In the genomic region with DNA sequence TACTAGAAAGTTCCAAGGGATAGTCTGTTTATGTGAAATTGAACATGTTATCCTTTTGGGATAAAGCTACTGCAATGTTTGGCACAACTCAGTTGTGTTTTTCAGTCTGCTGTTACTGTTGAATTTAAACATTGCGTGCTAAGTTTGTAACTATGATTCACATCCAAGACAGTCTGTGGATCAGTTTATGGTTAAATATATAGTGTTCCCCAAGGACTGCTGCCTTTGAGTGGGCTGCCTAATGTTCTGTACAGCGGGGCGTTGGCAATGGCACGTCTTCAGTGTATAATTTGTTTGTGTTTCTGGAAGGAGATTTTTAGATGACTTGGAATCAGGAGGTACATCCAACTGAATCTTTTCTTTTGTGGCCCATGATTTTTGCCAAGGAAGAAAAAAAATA, we compare ENCODE assay signal across 24 mouse cellular contexts. TPM values are rescaled to one million over a fixed set of nuclear protein-coding genes. Genes with fewer than 3 reads are reported as not detected.
DNase-seq lines count a peak whose midpoint lies in the region; ATAC-seq and TF ChIP-seq lines count a peak whose summit lies in the region.
"Had no signal": no experiment of that assay in that cellular context is flagged by ENCODE, and none has a peak within 500 bp of the region (broad histone marks: within the 10 kb centered on the region; RNA-seq: fewer than 3 reads in every experiment).

No protein-coding gene starts in this region.

- no peak overlapping the region for H3K9ac ChIP-seq in embryonic facial prominence, embryonic 14.5 days (ENCODE audit: low read depth, low read length)
- H3K9ac ChIP-seq in midbrain, postnatal 0 days (replicated peaks; ENCODE audit: low read length, poor library complexity, severe bottlenecking): no peak overlapping the region
- H3K9ac ChIP-seq: embryonic facial prominence, embryonic 15.5 days; forebrain, postnatal 0 days; hindbrain, embryonic 12.5 days; hindbrain, embryonic 15.5 days had no signal

- no peaks in the 10 kb centered on the region for H3K27me3 ChIP-seq in embryonic facial prominence, embryonic 14.5 days (replicated peaks; ENCODE audit: control insufficient read depth, insufficient read depth, low read length)
- no peaks in the 10 kb centered on the region for H3K27me3 ChIP-seq in embryonic facial prominence, embryonic 10.5 days (replicated peaks; ENCODE audit: low read depth, poor library complexity, severe bottlenecking)
- H3K27me3 ChIP-seq in midbrain, postnatal 0 days (ENCODE audit: insufficient read depth, low read length): no peaks in the 10 kb centered on the region
- H3K27me3 ChIP-seq: embryonic facial prominence, embryonic 15.5 days; hindbrain, embryonic 12.5 days; hindbrain, embryonic 15.5 days; Patski had no signal

- H3K9me3 ChIP-seq in embryonic facial prominence, embryonic 14.5 days (ENCODE audit: control insufficient read depth, low read length): no peaks in the 10 kb centered on the region
- H3K9me3 ChIP-seq in embryonic facial prominence, embryonic 10.5 days: no peaks in the 10 kb centered on the region
- H3K9me3 ChIP-seq in midbrain, postnatal 0 days (ENCODE audit: low read length): no peaks in the 10 kb centered on the region
- H3K9me3 ChIP-seq: embryonic facial prominence, embryonic 15.5 days; hindbrain, embryonic 12.5 days; hindbrain, embryonic 15.5 days had no signal

- WGBS in embryonic facial prominence, embryonic 14.5 days: 78% methylated on average over 4 of the region's 4 CpGs
- 89% methylated on average over 4 of the region's 4 CpGs for WGBS in embryonic facial prominence, embryonic 10.5 days
- WGBS in midbrain, postnatal 0 days: 91% methylated on average over 4 of the region's 4 CpGs

- H3K4me3 ChIP-seq in embryonic facial prominence, embryonic 14.5 days (ENCODE audit: low read depth, low read length): no peak overlapping the region
- no peak overlapping the region for H3K4me3 ChIP-seq in embryonic facial prominence, embryonic 10.5 days
- H3K4me3 ChIP-seq in midbrain, postnatal 0 days (ENCODE audit: low read depth, low read length): no peak overlapping the region
- H3K4me3 ChIP-seq: embryonic facial prominence, embryonic 15.5 days; hindbrain, embryonic 12.5 days; hindbrain, embryonic 15.5 days had no signal

- no peak overlapping the region for H3K27ac ChIP-seq in embryonic facial prominence, embryonic 14.5 days (replicated peaks; ENCODE audit: low read depth, low read length)
- no peak overlapping the region for H3K27ac ChIP-seq in embryonic facial prominence, embryonic 10.5 days (replicated peaks)
- H3K27ac ChIP-seq in midbrain, postnatal 0 days (ENCODE audit: low read depth, low read length): no peak overlapping the region
- H3K27ac ChIP-seq: embryonic facial prominence, embryonic 15.5 days; hindbrain, embryonic 12.5 days; hindbrain, embryonic 15.5 days had no signal

- H3K4me1 ChIP-seq in embryonic facial prominence, embryonic 14.5 days (ENCODE audit: control insufficient read depth, insufficient read depth, low read length): no peaks in the 10 kb centered on the region
- no peaks in the 10 kb centered on the region for H3K4me1 ChIP-seq in embryonic facial prominence, embryonic 10.5 days
- H3K4me1 ChIP-seq in midbrain, postnatal 0 days (ENCODE audit: insufficient read depth, low read length): no peaks in the 10 kb centered on the region
- H3K4me1 ChIP-seq: embryonic facial prominence, embryonic 15.5 days; hindbrain, embryonic 12.5 days; hindbrain, embryonic 15.5 days had no signal

- no peak overlapping the region for H3K4me2 ChIP-seq in embryonic facial prominence, embryonic 14.5 days (ENCODE audit: low read depth, low read length)
- H3K4me2 ChIP-seq in midbrain, postnatal 0 days (ENCODE audit: low read depth, low read length, poor library complexity, severe bottlenecking): no peak overlapping the region
- H3K4me2 ChIP-seq: embryonic facial prominence, embryonic 15.5 days; heart, embryonic 11.5 days; hindbrain, embryonic 12.5 days; hindbrain, embryonic 15.5 days had no signal

- 0 out of 2 replicates have a peak, but pooled peaks cover 6% of the 10 kb centered on the region for H3K36me3 ChIP-seq in embryonic facial prominence, embryonic 14.5 days (ENCODE audit: control insufficient read depth, insufficient read depth, low read length)
- no peaks in the 10 kb centered on the region; the same call in 1 of the 2 replicates for H3K36me3 ChIP-seq in embryonic facial prominence, embryonic 10.5 days (replicated peaks)
- peaks cover 4% of the 10 kb centered on the region; the same call in 1 of the 2 replicates for H3K36me3 ChIP-seq in midbrain, postnatal 0 days (ENCODE audit: insufficient read depth, low read length)
- H3K36me3 ChIP-seq: embryonic facial prominence, embryonic 15.5 days; hindbrain, embryonic 12.5 days had no signal

- no peak for TF ChIP-seq CTCF in midbrain, postnatal 0 days (IDR thresholded peaks at IDR 0.05)

- DNase-seq in embryonic facial prominence, embryonic 14.5 days (ENCODE audit: low spot score): peak; percentile 52
- DNase-seq in embryonic facial prominence, embryonic 10.5 days (ENCODE audit: low spot score): no peak
- peak; percentile 6 to 43 for DNase-seq in left cerebral cortex, postnatal 25 days (ENCODE audit: low spot score in 2 of 2)
- DNase-seq in left cerebral cortex, adult 8-10 months (ENCODE audit: low spot score in 2 of 2): no peak
- peak; percentile 13 for DNase-seq in right cerebral cortex, adult 18-20 months
- DNase-seq in right cerebral cortex, postnatal 14 days: no peak
- peak; percentile 23 for DNase-seq in telencephalon, adult 2 months (ENCODE audit: low read depth, low spot score)
- DNase-seq in midbrain, postnatal 0 days (ENCODE audit: low spot score): no peak
- DNase-seq: adrenal gland, postnatal 10 days; adrenal gland, postnatal 36 days; cerebellum, adult 11 months; cerebellum, adult 2 months; cerebellum, postnatal 10 days; cerebellum, postnatal 36 days; embryo, embryonic 11 days; forebrain, postnatal 0 days; gastrocnemius, postnatal 10 days; gastrocnemius, postnatal 36 days had no signal

- intact Hi-C loops in left cerebral cortex, postnatal 25 days (cut with DNase I): loop anchor here (1.0 to 10.0 kb wide), 2 partner anchors 139 to 530 kb away; a partner anchor contains a TSS

- no peak for ATAC-seq in embryonic facial prominence, embryonic 14.5 days (ENCODE audit: low read depth)
- no peak for ATAC-seq in midbrain, postnatal 0 days (ENCODE audit: low FRiP score)
- ATAC-seq: forebrain, embryonic 14.5 days; forebrain, postnatal 0 days; Patski had no signal

RNA-seq across cellular contexts. Expression of a gene that starts 36.2 kb away (rescaled TPM):
- polyA plus RNA-seq in embryonic facial prominence, embryonic 14.5 days (2014; fragmentation: Nextera tagmentation; extraction: Ambion mirVana): 89.0 and 90.0 TPM in 2 replicates
- 94.9 and 98.3 TPM in 2 replicates for polyA plus RNA-seq in embryonic facial prominence, embryonic 10.5 days (2016; fragmentation: Nextera tagmentation; extraction: Ambion mirVana)
- total RNA-seq in left cerebral cortex, postnatal 25 days (2021): 100 to 1,000 TPM; 101 to 103 TPM
- total RNA-seq in left cerebral cortex, adult 8-10 months (2022): 100 to 1,000 TPM; 105 to 118 (median 108) TPM
- 53.7 and 67.5 TPM in 2 replicates for total RNA-seq in midbrain, postnatal 0 days (2014; rRNA removed)
- 49.7 and 53.0 TPM in 2 replicates for polyA plus RNA-seq in midbrain, postnatal 0 days (2015; fragmentation: Nextera tagmentation; extraction: Ambion mirVana)

RNA-seq across cellular contexts. Expression of a gene that starts 36.2 kb away (rescaled TPM):
- 35.2 and 42.0 TPM in 2 replicates for polyA plus RNA-seq in embryonic facial prominence, embryonic 14.5 days (2014; fragmentation: Nextera tagmentation; extraction: Ambion mirVana)
- polyA plus RNA-seq in embryonic facial prominence, embryonic 10.5 days (2016; fragmentation: Nextera tagmentation; extraction: Ambion mirVana): 36.7 and 37.3 TPM in 2 replicates
- total RNA-seq in left cerebral cortex, postnatal 25 days (2021): 10 to 100 TPM; 25.7 to 27.2 TPM
- total RNA-seq in left cerebral cortex, adult 8-10 months (2022): 10 to 100 TPM; 29.2 to 34.3 (median 32.6) TPM
- 32.0 and 33.4 TPM in 2 replicates for total RNA-seq in midbrain, postnatal 0 days (2014; rRNA removed)
- 28.7 and 32.4 TPM in 2 replicates for polyA plus RNA-seq in midbrain, postnatal 0 days (2015; fragmentation: Nextera tagmentation; extraction: Ambion mirVana)

Comparison
In these comparisons a context has a peak if more than half of its experiments do, and no peak if none do; other contexts are left out.
1. DNase-seq: peak in embryonic facial prominence, embryonic 14.5 days (single experiment), left cerebral cortex, postnatal 25 days (2 of 2), right cerebral cortex, adult 18-20 months (single experiment) and telencephalon, adult 2 months (single experiment); none in embryonic facial prominence, embryonic 10.5 days (single experiment), left cerebral cortex, adult 8-10 months (0 of 2), right cerebral cortex, postnatal 14 days (single experiment) and midbrain, postnatal 0 days (single experiment).